Mouse (Mus musculus): ENCODE results near the gene Tapbp. TPM values are rescaled to one million over a fixed set of nuclear protein-coding genes. Genes with fewer than 3 reads are reported as not detected.

Tapbp gene
- polyA plus RNA-seq, 1 experiment from 2014 or later, result 29.6 TPM

DNA sequence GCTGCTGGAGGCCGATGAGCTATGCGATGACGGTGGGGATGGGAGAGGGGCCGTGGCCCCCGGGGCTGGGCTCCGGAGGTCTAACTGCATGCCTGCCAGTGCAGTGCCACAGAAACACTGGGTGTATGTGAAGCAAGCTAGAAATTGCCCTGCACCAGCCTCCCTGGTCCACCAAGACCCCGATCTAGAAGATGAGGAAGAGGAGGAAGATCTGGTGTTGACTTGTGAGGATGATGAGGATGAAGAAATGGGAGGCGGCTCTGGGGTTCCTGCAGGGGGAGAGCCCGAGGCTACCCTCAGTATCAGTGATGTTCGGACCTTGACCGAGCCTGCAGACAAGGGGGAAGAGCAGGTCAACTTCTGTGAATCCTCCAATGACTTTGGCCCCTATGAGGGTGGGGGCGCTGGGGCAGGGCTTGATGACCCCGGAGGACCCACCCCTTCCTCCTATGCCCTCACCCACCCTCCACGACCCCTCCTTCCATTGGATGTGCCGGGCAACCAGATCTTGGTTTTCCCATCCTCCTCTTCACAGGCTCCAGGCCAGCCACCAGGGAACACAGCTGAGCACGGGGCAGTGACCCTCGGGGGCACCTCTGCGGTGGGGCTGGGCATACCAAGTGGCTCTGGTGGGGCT lies 2.1 kb downstream of the Tapbp start:
- Histone ChIP-seq H3K4me2 (replicated peaks) (peak overlapping the region; percentile 74; the same call in 1 of the 2 replicates), H3K4me1 (replicated peaks; ENCODE audit: control insufficient read depth, insufficient read depth, low read length) (peaks cover 23% of the 10 kb centered on the region), H3K27ac (no peak overlapping the region), H3K4me3 (replicated peaks; ENCODE audit: low read length) (no peak overlapping the region), H3K27me3 (ENCODE audit: control insufficient read depth, insufficient read depth, low read length) (no peaks in the 10 kb centered on the region; the same call in 1 of the 2 replicates), H3K9me3 (ENCODE audit: control insufficient read depth, low read length) (no peaks in the 10 kb centered on the region), H3K36me3 (replicated peaks; ENCODE audit: control insufficient read depth, insufficient read depth) (peaks cover 21% of the 10 kb centered on the region), H3K9ac (no peak overlapping the region)
- ATAC-seq (ENCODE audit: low FRiP score), result no peak
- WGBS, result 84% methylated on average over 18 of the region's 18 CpGs
- no peak for DNase-seq (ENCODE audit: low spot score)

DNA sequence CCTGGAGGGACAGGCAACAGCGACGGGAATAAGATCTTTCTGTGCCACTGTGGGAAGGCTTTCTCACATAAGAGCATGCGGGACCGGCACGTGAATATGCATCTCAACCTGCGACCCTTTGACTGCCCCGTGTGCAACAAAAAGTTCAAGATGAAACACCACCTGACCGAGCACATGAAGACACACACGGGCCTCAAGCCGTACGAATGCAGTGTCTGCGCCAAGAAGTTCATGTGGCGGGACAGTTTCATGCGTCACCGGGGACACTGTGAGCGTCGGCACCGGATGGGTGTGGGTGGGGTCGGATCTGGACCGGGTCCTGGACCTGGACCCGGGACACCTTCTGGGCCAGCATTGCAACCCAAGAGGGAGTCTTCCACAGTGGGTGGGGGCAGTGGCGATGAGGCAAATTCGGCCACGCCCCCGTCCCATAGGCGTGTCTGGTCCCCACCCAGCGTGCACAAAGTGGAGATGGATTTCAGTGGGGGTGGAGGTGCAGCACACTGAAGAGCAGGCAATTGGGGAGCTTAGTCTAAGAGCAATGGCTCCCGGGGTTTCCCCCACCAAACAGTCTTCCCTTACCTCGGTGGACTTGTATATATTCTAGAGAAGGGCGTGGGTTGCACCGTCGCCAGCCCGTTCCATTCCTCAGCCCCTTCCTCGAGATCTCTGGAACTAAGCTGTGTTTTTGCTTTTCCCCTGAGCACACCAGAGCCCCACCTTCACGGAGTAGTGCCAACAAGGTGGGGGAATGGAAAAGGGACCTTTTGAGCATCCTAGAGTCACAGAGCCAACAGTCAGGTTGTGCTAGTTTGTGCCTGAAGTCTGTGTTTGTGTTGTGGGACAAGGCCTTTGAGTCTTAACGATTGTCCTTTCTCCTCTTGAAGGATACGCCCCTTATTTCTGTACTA lies 2.8 kb downstream of the Tapbp start:
- WGBS, result 60% methylated on average over 37 of the region's 37 CpGs
- ATAC-seq (ENCODE audit: low FRiP score), result no peak
- Histone ChIP-seq H3K9me3 (ENCODE audit: control insufficient read depth, low read length) (no peaks in the 10 kb centered on the region), H3K27me3 (ENCODE audit: control insufficient read depth, insufficient read depth, low read length) (no peaks in the 10 kb centered on the region; the same call in 1 of the 2 replicates), H3K4me3 (replicated peaks; ENCODE audit: low read length) (peak overlapping the region; percentile 34; the same call in 1 of the 2 replicates), H3K9ac (0 out of 2 replicates have a peak overlapping the region, but pooled peaks have one; percentile 52), H3K4me1 (replicated peaks; ENCODE audit: control insufficient read depth, insufficient read depth, low read length) (peaks cover 23% of the 10 kb centered on the region), H3K36me3 (replicated peaks; ENCODE audit: control insufficient read depth, insufficient read depth) (peaks cover 15% of the 10 kb centered on the region), H3K27ac (no peak overlapping the region), H3K4me2 (replicated peaks) (peak overlapping the region; percentile 74)
- no peak for DNase-seq (ENCODE audit: low spot score)

DNA sequence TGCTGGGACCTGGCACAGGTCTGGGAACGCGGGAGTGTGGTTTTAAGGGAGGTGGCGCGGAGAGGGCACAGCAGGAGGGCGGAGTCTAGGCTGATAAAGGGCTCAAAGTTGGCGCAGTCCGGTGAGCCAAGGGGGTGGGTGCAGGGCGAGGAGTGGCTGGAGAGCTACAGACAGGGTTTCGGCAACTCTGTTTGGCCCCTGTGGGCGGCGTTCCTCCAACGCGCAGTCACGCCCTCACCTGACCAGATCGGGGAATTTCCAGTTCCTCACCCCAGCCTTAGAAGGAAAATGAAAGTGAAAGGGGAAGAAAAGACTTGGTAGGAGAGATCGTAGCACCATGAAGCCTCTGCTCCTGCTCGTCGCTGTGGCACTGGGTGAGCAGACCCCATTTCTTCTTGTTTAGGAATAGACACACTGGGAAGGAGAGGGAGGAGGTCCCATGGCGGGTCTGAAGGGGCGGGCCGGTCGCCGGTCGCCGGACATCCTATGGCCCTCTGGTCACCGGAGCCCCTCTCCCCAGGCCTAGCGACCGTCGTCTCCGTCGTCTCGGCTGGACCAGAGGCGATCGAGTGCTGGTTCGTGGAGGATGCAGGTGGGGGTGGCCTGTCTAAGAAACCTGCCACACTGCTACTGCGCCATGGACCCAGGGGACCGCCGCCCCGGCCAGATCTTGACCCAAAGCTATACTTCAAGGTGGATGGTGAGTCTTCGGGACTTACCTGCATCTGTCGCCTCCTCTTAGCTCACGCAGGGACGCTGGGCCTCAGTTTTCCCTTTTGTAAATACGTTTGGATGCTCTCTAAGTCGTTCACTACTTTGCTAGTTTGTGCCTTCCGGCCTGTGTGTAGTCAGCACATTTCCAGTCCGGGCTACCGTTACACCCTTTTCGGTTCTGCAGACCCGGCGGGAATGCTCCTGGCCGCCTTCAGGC lies 3.9 kb downstream of the Tapbp start:
- H3K4me1 ChIP-seq (replicated peaks; ENCODE audit: control insufficient read depth, insufficient read depth, low read length), result peaks cover 23% of the 10 kb centered on the region
- H3K27me3 ChIP-seq (ENCODE audit: control insufficient read depth, insufficient read depth, low read length), result no peaks in the 10 kb centered on the region; the same call in 1 of the 2 replicates
- H3K4me2 ChIP-seq (replicated peaks), result peak overlapping the region; percentile 74
- 1% methylated on average over 52 of the region's 52 CpGs for WGBS
- H3K36me3 ChIP-seq (replicated peaks; ENCODE audit: control insufficient read depth, insufficient read depth), result peaks cover 4% of the 10 kb centered on the region
- H3K9ac ChIP-seq, result peak overlapping the region; percentile 52
- H3K9me3 ChIP-seq (ENCODE audit: control insufficient read depth, low read length), result no peaks in the 10 kb centered on the region
- DNase-seq (ENCODE audit: low spot score), result no peak
- peak overlapping the region; percentile 66 for H3K27ac ChIP-seq
- ATAC-seq (ENCODE audit: low FRiP score), result no peak
- peak overlapping the region; percentile 34 for H3K4me3 ChIP-seq (replicated peaks; ENCODE audit: low read length)

DNA sequence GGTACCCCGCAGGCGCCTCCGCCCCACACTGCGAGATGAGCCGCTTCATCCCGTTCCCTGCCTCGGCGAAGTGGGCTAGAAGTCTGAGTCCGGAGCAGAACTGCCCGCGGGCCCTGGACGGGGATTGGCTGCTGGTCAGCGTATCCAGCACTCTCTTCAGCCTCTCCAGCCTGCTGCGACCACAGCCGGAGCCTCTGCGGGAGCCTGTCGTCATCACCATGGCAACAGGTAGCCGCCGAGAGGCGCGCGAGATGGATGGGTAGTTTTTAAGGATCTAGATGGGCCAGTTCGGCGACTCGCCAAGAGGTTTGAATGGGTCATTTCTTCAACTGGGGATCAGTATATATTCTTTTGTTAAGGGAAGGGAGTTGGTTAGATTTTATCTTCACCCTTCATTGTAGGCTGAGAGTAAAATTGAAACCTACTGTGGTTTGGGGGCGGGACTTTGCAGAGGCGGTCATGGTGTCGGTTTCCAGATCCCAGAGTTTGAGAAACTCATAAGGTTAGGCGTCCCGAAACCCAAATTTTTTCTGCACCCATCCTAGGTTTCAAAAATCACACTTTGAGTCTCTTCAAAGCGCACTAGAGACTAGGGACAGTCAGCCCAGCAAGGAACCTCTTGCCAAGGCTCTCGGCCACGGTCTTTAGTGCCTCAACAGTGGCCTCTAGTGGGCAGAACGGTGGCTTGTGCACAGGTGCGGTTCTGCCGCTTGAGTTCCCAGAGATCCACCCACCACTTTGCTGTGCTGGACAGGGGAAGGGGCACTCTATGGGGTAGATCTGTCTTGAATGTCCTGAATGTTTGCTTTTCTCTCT lies 4.8 kb downstream of the Tapbp start:
- Histone ChIP-seq H3K27ac (peak overlapping the region; percentile 66), H3K4me2 (replicated peaks) (peak overlapping the region; percentile 74), H3K9ac (peak overlapping the region; percentile 52), H3K4me3 (replicated peaks; ENCODE audit: low read length) (peak overlapping the region; percentile 34), H3K36me3 (replicated peaks; ENCODE audit: control insufficient read depth, insufficient read depth) (peaks cover 7% of the 10 kb centered on the region; the same call in 1 of the 2 replicates), H3K27me3 (ENCODE audit: control insufficient read depth, insufficient read depth, low read length) (no peaks in the 10 kb centered on the region; the same call in 1 of the 2 replicates), H3K4me1 (replicated peaks; ENCODE audit: control insufficient read depth, insufficient read depth, low read length) (peaks cover 23% of the 10 kb centered on the region), H3K9me3 (ENCODE audit: control insufficient read depth, low read length) (no peaks in the 10 kb centered on the region)
- 1% methylated on average over 36 of the region's 36 CpGs for WGBS
- peak; percentile 81 for DNase-seq (ENCODE audit: low spot score)
- peak; percentile 12; the same call in 1 of the 2 replicates for ATAC-seq (ENCODE audit: low FRiP score)

DNA sequence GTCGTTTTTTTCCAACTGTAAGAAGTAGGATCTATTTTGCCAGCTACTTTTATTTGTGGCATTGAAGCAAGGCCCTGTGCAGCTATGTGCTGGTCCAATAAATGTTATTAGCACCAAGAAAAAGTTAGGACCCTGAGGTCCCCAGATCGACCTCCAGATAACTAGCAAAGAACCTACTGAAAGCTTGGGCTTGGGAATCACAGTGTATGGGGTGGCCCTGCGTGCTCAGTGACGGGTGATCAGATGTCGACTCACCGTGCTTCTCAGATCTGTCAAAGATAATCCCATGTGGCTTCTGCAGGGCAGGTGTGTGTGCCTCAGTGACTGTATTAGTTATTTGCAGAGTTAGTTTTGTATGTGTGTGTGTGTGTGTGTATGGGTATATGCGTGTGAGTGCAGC lies 5.7 kb downstream of the Tapbp start:
- WGBS, result 92% methylated on average over 7 of the region's 7 CpGs
- H3K4me1 ChIP-seq (replicated peaks; ENCODE audit: control insufficient read depth, insufficient read depth, low read length), result peaks cover 23% of the 10 kb centered on the region
- DNase-seq (ENCODE audit: low spot score), result no peak

DNA sequence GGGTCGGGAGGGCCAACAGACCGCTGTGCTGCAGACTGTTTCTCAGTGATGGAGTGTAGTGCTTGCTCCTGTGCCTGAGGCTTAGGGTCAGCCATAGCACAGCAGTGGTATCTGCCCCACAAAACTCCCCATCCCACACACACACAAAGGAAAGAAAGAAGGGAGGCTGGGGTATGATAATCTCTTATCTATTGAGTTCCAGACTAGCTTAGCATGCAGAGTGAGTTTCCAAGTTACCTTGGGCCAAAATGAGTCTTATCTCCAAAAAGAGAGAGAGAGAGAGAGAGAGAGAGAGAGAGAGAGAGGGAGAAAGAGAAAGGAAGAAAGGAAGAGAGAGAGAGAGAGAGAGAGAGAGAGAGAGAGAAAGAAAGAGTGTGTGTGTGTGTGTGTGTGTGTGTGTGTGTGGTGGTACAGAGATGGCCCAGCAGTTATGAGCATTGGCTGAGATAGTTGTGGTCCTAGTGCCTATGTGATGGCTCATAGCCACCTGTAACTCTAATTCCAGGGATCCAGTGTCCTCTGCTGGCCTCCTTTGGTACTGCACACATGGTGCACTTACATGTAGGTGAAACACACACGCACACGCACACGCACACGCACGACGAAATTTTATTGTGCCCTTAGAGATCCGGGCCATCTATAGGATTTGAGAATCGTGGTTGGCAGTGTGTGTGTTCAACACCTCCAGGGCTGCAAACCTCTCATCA lies 9.0 kb downstream of the Tapbp start:
- Histone ChIP-seq H3K9ac (no peak overlapping the region), H3K27ac (no peak overlapping the region), H3K36me3 (replicated peaks; ENCODE audit: control insufficient read depth, insufficient read depth) (peaks cover 13% of the 10 kb centered on the region), H3K4me3 (replicated peaks; ENCODE audit: low read length) (no peak overlapping the region), H3K4me2 (replicated peaks) (no peak overlapping the region), H3K27me3 (ENCODE audit: control insufficient read depth, insufficient read depth, low read length) (no peaks in the 10 kb centered on the region), H3K9me3 (ENCODE audit: control insufficient read depth, low read length) (no peaks in the 10 kb centered on the region), H3K4me1 (replicated peaks; ENCODE audit: control insufficient read depth, insufficient read depth, low read length) (peaks cover 19% of the 10 kb centered on the region; the same call in 1 of the 2 replicates)
- 79% methylated on average over 10 of the region's 10 CpGs for WGBS
- DNase-seq (ENCODE audit: low spot score), result no peak
- ATAC-seq (ENCODE audit: low FRiP score), result no peak

More for the DNA sequence above, 5.7 kb downstream of the Tapbp start:
- no peak overlapping the region; the same call in 1 of the 2 replicates for H3K9ac ChIP-seq
- peaks cover 7% of the 10 kb centered on the region; the same call in 1 of the 2 replicates for H3K36me3 ChIP-seq (replicated peaks; ENCODE audit: control insufficient read depth, insufficient read depth)
- no peak overlapping the region for H3K4me3 ChIP-seq (replicated peaks; ENCODE audit: low read length)
- no peak overlapping the region for H3K4me2 ChIP-seq (replicated peaks)
- no peaks in the 10 kb centered on the region; the same call in 1 of the 2 replicates for H3K27me3 ChIP-seq (ENCODE audit: control insufficient read depth, insufficient read depth, low read length)
- H3K9me3 ChIP-seq (ENCODE audit: control insufficient read depth, low read length), result no peaks in the 10 kb centered on the region
- ATAC-seq (ENCODE audit: low FRiP score), result no peak
- no peak overlapping the region for H3K27ac ChIP-seq

DNA sequence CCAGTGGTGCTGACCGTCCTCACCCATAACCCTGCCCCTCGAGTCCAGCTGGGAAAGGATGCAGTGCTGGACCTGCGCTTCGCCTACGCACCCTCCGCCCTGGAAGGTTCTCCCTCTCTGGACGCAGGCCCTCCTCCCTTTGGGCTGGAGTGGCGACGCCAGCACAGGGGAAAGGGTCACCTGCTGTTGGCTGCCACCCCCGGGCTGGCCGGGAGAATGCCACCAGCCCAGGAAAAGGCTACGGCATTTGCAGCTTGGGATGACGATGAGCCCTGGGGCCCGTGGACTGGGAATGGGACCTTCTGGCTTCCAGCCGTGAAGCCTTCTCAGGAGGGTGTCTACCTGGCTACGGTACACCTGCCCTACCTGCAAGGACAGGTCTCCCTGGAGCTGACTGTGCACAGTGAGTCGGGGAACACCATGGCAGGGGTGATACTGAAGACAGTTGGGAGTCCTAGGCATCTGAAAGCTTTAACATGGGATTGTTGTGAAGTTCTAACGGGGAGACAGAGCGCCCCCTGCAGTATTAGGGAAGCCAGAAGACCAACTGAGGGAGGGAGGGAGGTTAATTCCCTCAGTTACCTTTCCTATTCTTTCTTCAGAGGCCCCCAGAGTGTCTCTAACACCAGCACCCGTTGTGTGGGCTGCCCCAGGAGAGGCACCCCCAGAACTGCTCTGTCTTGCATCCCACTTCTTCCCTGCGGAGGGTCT lies 9.9 kb downstream of the Tapbp start:
- Histone ChIP-seq H3K4me3 (replicated peaks; ENCODE audit: low read length) (no peak overlapping the region), H3K4me2 (replicated peaks) (no peak overlapping the region), H3K4me1 (replicated peaks; ENCODE audit: control insufficient read depth, insufficient read depth, low read length) (peaks cover 12% of the 10 kb centered on the region), H3K9me3 (ENCODE audit: control insufficient read depth, low read length) (no peaks in the 10 kb centered on the region), H3K27ac (no peak overlapping the region), H3K27me3 (ENCODE audit: control insufficient read depth, insufficient read depth, low read length) (no peaks in the 10 kb centered on the region), H3K36me3 (replicated peaks; ENCODE audit: control insufficient read depth, insufficient read depth) (peaks cover 13% of the 10 kb centered on the region), H3K9ac (no peak overlapping the region)
- DNase-seq (ENCODE audit: low spot score), result no peak
- 80% methylated on average over 21 of the region's 21 CpGs for WGBS
- no peak for ATAC-seq (ENCODE audit: low FRiP score)
